Mouse (Mus musculus): ENCODE measurements around the gene Nt5c.
"Not testable (repeated sequence)": the region's sequence is repeated elsewhere in the genome, so short reads cannot be mapped to it uniquely, and the experiment has no call there.

Gene Nt5c

DNA sequence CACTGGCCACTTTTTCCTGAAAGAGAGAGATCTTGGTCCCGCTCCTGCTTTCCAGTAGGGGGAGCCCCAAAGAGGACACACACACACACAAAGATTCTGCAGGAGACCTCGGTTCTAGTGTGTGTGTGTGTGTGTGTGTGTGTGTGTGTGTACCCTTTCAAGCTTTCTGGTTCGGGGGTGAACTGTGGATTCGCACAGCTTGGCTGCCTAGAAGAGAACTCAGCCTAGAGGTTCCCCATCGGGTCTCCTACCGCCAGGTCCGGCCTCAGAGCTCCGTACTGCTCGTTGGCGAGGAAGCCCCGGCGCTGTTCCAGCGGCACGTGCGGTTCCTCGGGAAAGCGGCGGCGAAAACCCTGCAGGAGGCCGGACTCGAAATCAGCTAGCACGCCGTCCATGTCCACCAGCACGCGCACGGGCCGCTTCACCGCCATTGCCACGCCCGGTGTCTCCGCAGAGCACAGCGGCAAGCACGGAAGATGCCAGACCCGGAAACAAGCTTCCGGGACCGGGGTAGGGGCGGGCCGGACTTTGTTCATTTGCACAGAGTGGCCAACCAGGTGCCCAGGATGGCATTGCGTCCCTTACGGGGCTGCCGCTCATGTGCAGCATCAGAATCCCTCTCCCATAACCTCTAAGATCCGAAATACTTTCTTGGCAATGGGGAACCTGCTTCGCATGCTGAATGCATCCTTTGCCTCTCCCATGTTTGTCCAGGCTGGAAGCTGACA lies at the start of gene Nt5c:
TSS of gene Nt5c (minus strand) at position 507 of the 728 bp plus-strand sequence.
- peak; percentile 91 for DNase-seq (ENCODE audit: low read depth, low spot score)

DNA sequence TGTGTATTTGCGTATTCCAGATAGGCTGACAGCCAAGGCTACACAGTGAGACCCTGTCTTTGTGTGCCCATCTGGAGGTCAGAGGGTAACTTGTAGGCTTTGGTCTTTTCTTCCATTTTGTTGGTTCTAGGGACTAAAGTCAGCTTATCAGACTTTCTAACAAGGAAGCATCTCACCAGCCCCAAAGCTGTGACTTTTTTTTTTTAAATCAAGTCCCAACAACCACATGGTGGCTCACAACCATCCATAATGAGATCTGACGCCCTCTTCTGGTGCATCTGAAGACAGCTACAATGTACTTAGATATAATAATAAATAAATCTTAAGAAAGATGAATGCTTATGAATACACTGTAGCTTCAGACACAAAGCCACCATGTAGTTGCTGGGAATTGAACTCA lies 46.4 kb upstream of the Nt5c start:
- DNase-seq (ENCODE audit: low read depth, low spot score), result peak; percentile 66

DNA sequence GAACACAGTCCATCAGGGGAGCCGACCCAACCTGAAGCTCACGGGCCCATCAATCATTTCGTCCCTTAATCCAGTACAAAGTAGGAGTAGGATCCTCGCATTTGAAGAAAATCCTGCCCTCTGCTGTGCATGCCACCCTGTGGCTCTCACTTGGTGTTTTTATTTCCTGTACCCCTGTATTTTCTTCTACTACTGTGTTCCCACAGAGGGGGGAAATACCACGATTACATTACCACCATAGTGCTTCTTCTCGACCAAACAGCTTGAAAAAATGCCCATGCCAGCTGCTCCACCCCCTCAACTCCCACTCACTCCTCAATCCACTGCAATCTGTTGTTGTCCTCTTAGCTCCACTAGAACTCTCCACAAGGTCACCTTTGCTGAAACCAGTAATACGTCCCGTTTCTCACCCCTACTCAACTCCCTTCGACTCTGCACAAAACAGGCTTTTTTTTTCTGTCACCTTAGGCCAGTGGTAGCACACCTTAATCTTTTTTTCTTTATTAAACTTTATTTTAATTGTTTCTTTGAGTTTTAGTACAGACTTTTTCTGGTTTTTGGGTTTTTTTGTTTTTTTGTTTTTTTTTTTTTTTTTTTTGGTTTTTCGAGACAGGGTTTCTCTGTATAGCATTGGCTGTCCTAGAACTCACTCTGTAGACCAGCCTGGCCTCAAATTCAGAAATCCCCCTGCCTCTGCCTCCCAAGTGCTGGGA lies 45.4 kb upstream of the Nt5c start:
- peak; percentile 81 for DNase-seq (ENCODE audit: low read depth, low spot score)

DNA sequence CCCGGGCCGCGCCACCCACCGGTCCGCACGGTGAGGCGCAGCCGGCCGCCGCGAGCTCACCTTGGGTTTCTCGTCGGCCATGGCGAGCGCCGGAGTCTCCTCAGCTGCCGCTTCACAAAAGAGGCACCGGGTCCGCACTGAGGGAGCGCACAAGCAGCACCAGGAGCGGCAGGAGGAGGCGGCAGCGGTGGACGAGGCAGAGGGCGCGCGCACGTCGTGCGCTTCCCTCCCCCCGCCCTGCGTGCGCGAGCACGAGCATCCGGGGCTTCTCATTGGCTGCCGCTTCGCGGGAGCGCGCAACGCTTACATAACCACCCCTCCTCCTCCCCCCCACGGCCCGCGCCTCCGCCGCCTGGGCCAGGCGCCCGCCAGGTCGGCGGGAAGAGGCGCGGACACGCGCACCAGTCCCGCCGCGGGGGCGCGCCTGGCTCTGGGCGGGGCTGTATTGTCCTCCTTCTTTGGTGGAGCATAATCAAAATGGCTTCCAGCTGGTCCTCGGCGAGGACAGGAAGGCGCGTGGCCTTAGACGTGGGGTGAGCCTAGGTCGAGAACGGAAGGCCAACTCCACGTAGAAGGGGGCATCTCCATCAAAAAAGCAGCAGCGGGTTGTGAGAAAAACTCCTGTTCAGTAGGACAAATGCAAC lies 44.5 kb upstream of the Nt5c start, which contains the start of gene Sumo2:
TSS of gene Sumo2 (minus strand) at position 239 of the 644 bp plus-strand sequence.
- peak; percentile 99 for DNase-seq (ENCODE audit: low read depth, low spot score)

DNA sequence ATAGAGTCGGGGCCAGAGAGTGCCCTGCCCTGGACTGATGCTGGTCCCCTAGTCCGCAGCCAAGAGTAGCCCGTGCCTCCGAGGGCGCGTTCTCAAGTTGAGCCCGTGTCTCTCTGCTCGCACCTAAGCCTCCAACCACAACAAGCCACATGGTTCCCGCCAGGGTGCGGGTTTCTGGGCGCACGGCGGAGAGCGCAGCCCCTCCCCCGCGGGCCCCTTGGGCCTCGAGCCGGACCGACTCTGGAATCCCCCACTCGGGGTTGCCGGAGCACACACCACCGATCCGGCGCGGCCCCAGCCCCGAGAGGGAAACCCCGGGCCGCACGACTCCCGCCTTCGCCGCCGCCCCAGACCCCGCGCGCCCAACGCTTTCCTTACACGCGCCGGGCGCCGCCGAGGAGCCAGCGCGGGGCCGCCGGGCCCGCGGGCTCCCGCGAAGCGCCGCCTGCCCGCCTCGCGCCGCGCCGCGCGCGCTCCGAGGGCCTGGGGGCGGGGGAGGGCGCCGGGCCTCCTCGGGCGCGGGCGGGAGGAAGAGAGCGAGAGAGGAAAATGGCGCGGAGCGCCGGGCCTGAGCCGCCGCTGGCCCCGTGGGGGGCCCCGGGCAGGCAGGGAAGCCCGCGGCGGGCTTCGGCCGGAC lies 43.9 kb upstream of the Nt5c start:
- DNase-seq (ENCODE audit: low read depth, low spot score), result peak; percentile 60

DNA sequence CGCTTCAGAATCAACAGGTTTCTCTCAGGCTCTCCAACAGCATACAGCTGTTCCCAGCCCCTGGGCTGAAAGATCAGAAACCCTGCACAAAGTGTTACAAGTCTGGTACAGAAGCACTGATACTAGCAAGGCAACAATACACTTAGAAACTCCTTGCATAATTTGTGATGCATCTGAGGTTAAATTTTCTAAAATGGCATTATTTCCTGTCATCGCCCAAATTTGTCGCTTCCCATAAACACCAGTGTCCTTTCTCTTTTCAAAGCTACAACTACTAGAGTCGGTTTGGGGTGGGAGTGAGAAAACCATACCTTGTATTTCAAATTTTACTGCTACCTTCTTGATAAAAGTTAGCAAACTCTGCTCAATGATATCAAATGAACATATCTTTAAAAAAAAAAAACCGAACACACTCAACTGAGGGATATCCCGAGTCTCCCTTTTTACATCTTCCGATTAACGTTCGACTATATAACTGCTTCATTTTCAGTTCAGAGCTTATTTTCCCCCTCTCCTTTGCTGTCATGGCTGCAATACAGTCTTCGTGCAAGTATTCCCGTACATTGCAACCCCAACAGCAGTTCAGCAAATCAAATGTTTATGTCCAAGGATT lies 43.2 kb upstream of the Nt5c start:
- DNase-seq (ENCODE audit: low read depth, low spot score), result no peak

DNA sequence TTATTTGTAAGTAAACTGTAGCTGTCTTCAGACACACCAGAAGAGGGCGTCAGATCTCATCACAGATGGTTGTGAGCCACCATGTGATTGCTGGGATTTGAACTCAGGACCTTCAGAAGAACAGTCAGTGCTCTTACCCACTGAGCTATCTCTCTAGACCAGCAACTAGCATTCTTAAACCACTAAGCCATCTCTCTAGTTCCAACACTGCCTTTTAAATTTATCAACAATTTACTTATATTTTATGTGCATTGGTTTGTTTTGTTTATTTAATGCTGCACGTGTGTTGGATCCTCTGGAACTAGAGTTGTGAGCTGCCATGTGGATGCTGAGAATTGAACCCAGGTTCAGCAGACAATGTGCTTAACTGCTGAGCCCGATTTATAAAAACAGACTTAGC lies 34.8 kb upstream of the Nt5c start:
- DNase-seq (ENCODE audit: low read depth, low spot score), result not testable (repeated sequence)

DNA sequence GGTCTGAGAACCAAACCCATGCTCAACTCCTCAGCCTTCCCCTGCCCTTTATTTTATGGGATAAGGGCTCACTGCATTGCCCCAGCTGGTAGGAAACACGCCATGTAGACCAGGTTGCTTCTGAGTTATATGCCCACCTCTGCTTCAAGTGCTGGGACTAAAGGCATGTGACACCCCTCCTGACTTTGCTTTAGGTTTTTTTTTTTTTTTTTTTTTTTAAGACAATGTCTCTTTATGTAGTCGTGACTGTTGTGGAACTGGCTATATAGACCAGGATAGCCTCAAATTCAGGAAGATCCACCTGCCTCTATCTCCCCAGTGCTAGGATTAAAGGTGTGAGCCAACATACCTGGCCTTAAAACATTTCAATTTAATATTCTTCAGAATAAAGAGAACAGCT lies 31.0 kb upstream of the Nt5c start:
- no peak for DNase-seq (ENCODE audit: low read depth, low spot score)

DNA sequence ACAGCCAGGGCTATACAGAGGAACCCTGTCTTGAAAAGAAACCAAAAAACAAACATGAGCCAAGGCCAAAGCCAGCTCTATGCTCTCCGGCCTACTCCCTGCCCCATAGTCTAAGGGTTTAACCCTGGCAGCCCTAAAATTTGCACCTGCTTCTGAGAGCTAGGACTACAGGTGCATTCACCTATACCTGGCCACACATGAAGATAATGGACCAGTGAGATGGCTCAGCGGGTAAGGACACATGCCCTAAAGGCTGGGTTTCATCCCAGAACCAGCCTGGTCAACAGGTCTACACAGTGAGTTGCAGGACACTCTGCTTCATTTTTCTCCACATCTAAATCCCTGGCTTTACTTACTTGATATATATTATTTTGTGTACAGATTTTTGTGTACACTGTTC lies 30.6 kb upstream of the Nt5c start:
- DNase-seq (ENCODE audit: low read depth, low spot score), result no peak

DNA sequence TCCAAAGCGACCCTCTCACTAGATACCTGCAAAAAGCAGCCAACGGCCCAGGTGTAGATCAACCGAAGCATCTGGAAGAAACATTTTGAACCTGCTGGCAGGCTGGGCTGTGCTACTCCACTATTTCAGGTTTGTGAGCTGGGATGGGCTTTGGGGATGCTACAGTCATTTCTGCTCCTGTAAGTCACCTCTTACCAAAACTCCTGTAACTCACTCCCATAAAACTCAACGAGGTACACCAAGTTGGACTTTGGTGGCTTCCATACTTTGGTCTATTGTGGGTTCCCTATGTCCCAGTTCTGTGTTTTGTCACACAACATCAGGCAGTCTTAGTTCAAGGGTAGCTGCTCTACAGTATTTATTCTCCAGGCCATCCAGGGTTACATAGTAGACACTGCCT lies 29.4 kb upstream of the Nt5c start:
- DNase-seq (ENCODE audit: low read depth, low spot score), result no peak

DNA sequence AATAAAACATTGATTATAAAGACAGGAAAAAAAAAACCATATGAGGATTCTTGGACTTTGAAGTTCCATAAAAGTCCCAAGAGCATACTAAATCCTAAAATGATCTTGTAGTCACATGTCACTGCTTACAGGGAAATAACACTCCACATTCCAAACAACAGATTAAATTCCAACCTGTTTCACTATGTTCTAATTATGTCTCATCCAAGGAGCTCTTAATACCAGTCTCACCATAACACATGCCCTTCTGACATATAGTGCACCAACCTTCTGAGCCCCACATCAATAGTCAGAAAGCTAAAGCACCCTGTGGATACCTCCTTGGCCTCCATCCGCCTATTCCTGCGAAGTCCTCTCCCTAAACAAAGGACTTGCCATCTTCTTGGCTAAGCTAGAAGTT lies 28.6 kb upstream of the Nt5c start:
- DNase-seq (ENCODE audit: low read depth, low spot score), result no peak

DNA sequence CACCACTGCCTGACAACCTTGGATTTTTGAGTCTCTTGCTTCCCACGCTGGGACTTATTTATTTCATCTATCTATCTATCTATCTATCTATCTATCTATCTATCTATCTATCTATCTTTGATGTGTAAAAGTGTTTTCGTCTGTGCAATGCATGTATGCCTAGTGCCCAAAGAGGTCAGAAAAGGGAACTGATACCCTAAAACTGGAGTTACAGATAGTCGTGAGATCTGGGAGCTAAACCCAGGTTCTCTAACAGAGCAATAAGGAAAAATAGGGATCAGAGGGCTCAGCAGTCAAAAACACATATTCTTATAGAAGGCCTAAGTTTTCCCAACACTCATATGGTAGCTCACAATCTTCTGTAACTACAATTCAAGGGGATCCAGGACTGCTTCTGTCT lies 27.9 kb upstream of the Nt5c start:
- DNase-seq (ENCODE audit: low read depth, low spot score), result peak; percentile 61

DNA sequence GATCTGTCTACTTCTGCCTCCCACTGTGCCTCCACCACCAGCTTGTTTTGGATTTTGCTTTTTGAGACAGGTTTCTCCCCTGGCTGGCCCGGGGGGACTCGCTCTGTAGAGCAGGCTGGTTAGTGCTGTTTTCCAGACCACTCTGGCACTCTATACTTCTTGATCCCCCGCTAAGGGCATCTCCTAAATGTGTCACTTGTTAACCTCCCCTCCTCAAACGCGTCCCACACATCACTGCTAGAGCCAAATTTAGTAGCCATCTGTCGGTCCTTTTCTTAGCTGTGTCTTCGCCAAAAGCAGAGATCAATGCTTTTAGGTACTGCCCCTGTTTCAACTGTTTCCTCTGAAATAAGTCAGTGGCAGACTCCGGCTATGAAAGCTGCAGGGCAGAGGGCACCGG lies 27.0 kb upstream of the Nt5c start:
- peak; percentile 78 for DNase-seq (ENCODE audit: low read depth, low spot score)

DNA sequence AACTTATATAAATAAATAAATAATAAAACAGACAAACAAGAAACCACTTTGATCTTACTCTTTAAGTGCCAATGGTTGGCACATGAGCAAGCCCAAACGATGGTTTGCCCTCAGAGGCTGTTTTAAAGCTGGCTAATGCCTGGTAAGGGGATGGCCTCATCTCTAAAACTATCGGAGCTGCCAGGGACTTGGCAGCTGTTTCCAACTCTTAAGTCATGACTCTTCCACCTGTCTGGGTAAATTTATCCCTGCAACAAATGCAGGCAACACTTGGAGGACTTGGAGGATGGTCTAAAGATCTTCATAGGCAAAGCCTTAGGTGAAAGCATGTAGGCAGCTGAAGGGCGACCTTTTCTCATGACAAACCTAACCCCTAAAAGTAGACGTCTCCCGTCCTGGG lies 25.3 kb upstream of the Nt5c start:
- no peak for DNase-seq (ENCODE audit: low read depth, low spot score)

DNA sequence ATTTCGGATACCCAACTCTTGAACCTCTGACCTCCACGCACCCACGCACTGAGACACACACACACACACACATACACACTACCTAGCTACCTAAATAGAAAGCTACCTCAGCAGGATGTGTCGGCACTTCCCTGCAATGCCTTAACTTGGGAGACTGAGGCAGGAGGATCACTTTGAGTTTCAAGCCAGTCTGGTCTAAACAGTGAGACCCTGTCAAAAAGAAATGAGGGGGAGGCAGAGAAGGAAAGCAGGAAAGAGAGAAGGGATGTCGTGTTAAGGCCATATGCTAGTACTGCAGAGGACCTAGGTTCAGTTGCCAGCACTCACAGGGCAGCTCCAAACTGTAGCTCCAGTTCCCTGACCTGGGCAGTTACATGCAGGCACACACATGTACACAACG lies 23.4 kb upstream of the Nt5c start:
- DNase-seq (ENCODE audit: low read depth, low spot score), result peak; percentile 62

DNA sequence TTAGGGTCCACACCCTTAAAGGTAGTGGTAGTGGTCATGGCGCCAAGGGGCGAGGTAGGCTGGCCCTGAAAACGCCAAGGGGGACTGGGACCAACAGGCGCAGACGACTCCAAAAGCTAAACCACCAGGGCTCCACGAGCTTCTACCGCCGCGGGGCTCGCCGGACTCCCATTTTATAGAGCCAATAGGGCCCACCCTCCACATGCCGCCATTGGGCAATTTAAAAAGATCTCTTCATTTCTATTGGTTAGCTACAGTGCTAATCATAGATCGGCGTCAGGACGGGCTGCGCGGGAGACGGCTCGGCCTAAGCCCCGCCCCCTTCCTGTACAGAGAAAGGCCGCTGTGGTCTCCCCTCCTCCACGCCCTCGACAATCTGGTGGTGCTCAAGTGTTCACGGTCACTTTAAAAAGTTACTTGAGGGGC lies 22.6 kb upstream of the Nt5c start, which contains the start of gene Jpt1:
TSS of gene Jpt1 (minus strand) at position 150 of the 426 bp plus-strand sequence.
- DNase-seq (ENCODE audit: low read depth, low spot score), result peak; percentile 98

DNA sequence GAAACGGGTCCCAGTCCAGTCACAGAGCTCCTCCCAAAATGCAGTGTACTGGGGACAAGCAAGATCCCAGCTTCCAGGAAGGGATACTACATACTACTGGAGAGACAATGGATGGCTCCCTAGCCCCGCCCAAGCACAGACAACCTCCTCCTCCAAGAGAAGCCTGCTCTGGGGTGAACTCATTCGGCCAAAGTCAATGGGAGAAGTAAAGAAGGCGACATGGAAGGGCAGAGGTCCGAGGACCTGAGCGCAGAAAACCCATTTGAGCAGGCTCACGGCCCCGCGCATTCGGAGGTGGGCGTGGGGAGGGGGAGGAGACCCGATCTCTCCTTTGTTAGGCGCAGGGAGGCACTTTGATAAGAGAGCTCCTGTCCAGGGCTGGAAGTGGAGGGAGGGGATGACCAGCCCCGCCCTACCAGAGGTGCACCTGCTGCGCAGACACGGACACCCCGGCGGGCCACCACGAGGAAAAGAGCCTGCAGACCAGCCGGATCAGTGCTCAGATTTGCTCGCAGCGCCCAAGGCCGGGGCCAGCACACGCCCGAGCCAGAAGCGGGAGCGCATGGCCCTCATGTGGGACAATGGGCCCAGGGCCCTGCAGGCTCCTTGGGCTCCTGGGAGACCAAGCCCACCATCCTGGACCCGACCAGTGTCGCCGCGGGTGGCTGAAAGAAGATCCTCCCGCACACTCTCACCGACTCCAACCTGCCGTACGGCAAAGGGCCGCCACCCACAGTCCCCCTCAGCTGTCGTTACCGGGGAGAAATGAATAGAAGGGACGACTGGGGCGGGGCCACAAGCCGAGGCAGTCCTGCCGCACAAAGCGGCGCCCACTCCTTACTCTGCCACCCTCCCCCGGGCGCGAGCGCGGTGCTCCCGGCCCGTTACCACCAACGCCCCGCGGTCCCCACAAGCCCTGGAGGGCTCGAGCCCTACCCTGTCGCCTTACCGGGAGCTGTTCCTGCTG lies 21.9 kb upstream of the Nt5c start:
- DNase-seq (ENCODE audit: low read depth, low spot score), result peak; percentile 68

DNA sequence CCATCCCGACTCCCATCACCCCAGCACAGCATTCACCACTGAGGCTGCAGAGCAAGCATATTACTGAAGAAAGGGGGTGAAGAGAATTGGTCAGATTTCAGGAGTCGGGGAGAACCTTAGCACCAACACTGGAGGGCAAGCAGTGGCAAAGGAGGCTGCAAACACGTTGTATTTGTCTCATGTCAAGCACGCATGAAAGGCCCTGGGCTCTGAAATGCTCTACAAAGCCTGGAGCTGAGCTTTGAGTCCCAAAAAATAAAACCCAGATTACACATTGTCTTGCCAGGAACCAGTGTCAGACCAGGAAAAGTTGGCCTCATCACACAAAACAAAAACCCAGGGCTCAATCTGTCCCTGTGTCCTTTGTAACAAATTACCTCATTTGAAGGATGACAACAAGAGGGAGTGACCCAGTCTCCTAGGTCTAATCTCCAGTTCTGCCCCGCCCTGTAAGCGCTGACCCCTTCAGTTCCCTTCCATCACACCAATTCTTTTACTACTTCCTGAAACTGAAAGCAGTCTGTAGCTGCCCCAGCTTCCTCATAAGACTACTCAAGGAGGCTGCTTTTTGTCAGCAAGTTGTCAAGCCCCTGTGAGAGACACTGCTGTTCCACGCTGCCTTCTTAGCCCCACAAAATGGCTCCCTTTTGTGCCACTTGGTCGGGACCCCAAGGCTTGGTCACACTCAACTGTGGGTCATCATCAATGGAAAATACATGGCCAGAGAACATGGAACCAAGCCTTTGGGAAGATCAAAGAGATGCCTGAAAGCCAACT lies 20.9 kb upstream of the Nt5c start:
- DNase-seq (ENCODE audit: low read depth, low spot score), result peak; percentile 84

DNA sequence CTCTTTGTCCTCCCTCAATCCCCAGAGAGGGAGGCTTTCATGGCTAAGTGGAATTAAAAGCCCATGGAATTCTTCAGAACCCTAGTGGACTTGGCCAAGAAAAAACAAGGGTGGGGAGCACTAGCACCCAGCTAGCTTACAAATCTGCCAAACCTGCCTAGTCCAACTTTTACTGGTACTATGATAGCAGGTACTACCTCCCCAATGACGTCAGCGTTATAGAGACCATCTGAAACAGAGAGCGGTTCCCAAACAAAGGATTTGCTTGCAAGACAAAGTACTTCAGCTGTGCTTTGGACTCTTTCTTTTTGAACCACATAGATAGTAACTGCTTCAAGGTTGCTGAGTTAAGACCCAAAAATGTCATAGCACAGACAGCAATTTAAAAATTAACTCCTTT lies 20.3 kb upstream of the Nt5c start:
- DNase-seq (ENCODE audit: low read depth, low spot score), result no peak

DNA sequence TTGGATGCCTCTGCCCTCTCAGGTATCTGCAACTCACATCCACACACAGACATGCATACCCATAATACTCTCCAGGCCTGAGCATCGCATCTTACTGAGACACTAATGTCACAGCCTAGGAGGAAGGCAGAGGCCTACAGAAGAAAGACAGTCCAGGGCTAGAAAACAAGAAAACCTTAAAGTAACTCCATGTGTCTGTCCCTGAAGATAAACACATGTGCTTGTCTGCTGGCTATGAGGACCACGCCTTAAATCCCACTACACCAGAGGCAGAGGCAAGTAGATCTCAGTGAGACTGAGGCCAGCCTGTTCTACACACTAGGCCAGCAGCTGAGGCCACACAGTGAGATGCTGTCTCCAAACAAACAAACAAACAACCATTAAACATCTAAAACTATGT lies 19.5 kb upstream of the Nt5c start:
- no peak for DNase-seq (ENCODE audit: low read depth, low spot score)

Data from A20 (cell line).